Mouse (Mus musculus) right cerebral cortex, postnatal 4 days (tissue): Measurements from ENCODE around the gene Klk1b24.
"Not testable (repeated sequence)": the region's sequence is repeated elsewhere in the genome, so short reads cannot be mapped to it uniquely, and the experiment has no call there.

Experiments used
- DNase-seq: peaks from one replicate; pipeline ENCODE4 v3.0.0-alpha.2; 2022

Gene Klk1b24

GRCm38 (mm10) chr7:44187936-44188335 lies at the start of gene Klk1b24:
Klk1b24 (plus strand) TSS chr7:44188236.
- not testable (repeated sequence) for DNase-seq

GRCm38 (mm10) chr7:44179299-44180045 lies 8.6 kb upstream of the Klk1b24 start:
- no peak for DNase-seq

- not testable (repeated sequence) for DNase-seq
Observed at GRCm38 (mm10) chr7:44186516-44186915, 1.5 kb upstream of the Klk1b24 start.

GRCm38 (mm10) chr7:44193466-44193865 lies 5.4 kb downstream of the Klk1b24 start:
- not testable (repeated sequence) for DNase-seq

- DNase-seq, result no peak
Observed at GRCm38 (mm10) chr7:44197891-44198290, 9.9 kb downstream of the Klk1b24 start, which contains the start of gene Klk1b3. Klk1b3 (plus strand) TSS chr7:44198191.

- DNase-seq, result not testable (repeated sequence)
Observed at GRCm38 (mm10) chr7:44207135-44207534, 19.1 kb downstream of the Klk1b24 start, which contains the start of gene Klk1b4. Klk1b4 (plus strand) TSS chr7:44207435.

GRCm38 (mm10) chr7:44208307-44208706 lies 20.3 kb downstream of the Klk1b24 start:
- no peak for DNase-seq

- DNase-seq, result no peak
Observed at GRCm38 (mm10) chr7:44215645-44216044, 27.6 kb downstream of the Klk1b24 start, which contains the start of gene Klk1b5. Klk1b5 (plus strand) TSS chr7:44215945.

GRCm38 (mm10) chr7:44221601-44222000 lies 33.6 kb downstream of the Klk1b24 start:
- not testable (repeated sequence) for DNase-seq

GRCm38 (mm10) chr7:44222335-44222734 lies 34.3 kb downstream of the Klk1b24 start:
- not testable (repeated sequence) for DNase-seq

- DNase-seq, result no peak
Observed at GRCm38 (mm10) chr7:44225076-44225475, 37.0 kb downstream of the Klk1b24 start, which contains the start of gene Klk1. Klk1 (plus strand) TSS chr7:44225360.

- DNase-seq, result no peak
Observed at GRCm38 (mm10) chr7:44235909-44236308, 47.9 kb downstream of the Klk1b24 start, which contains the start of gene Gm36864. Gm36864 (plus strand) TSS chr7:44236177.

- no peak for DNase-seq
Observed at GRCm38 (mm10) chr7:44239913-44240312, 51.9 kb downstream of the Klk1b24 start.

- DNase-seq, result no peak
Observed at GRCm38 (mm10) chr7:44240712-44241111, 52.7 kb downstream of the Klk1b24 start.

GRCm38 (mm10) chr7:44241163-44241562 lies 53.1 kb downstream of the Klk1b24 start:
- DNase-seq, result no peak
